Mouse (Mus musculus) splenic B cell, adult 2 months (primary cell): ENCODE data around the gene Fpr-rs6.

ENCODE experiments used
- DNase-seq: peaks from one replicate; pipeline ENCODE4 v3.0.0-alpha.2; 2011; ENCODE audit warnings: low read depth, low spot score
- H3K27me3 ChIP-seq: 2 replicates; pipeline ENCODE4 v1.6.1; 2012; ENCODE audit warnings: mild to moderate bottlenecking, low read length, moderate library complexity, mixed read lengths; ENCODE audit not compliant: control insufficient read depth, poor library complexity, insufficient read depth, severe bottlenecking
- H3K36me3 ChIP-seq: 2 replicates; pipeline ENCODE4 v1.6.1; 2012; ENCODE audit warnings: mild to moderate bottlenecking, low read length, moderate library complexity, mixed read lengths; ENCODE audit not compliant: control insufficient read depth, poor library complexity, insufficient read depth, severe bottlenecking

Fpr-rs6 gene

DNA sequence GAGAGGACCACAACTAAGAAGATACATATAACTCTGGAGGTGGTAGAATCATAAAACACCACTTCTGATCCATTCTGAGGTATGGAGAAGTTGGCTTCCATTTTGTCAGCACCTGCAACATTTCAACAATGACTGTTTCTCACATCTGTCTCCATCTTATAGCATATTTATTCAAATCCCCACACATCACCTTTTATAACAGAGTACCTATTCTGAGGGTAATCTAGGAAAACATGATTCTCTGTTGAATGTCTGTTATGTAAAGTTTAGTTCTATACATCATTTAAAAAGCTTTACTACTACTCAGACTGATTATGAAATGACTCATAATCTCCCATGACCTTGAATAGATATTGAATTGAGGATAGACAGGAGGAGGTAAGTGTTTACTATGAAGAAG, at the start of gene Fpr-rs6:
Fpr-rs6 (minus strand) TSS at position 101 of the 400 bp plus-strand sequence.
- H3K27me3 ChIP-seq, result no peaks in the 10 kb centered on the region
- DNase-seq, result no peak
- H3K36me3 ChIP-seq, result no peaks in the 10 kb centered on the region
